Mouse (Mus musculus): Measurements from ENCODE around the gene Olfr1509.
"Not testable (repeated sequence)": the region's sequence is repeated elsewhere in the genome, so short reads cannot be mapped to it uniquely, and the experiment has no call there.

The Olfr1509 gene

GRCm38 (mm10) chr14:52442690-52443089 is at the start of gene Olfr1509:
Gene Olfr1509, plus strand, starts transcription at chr14:52442990.
- no peak for DNase-seq

DNA sequence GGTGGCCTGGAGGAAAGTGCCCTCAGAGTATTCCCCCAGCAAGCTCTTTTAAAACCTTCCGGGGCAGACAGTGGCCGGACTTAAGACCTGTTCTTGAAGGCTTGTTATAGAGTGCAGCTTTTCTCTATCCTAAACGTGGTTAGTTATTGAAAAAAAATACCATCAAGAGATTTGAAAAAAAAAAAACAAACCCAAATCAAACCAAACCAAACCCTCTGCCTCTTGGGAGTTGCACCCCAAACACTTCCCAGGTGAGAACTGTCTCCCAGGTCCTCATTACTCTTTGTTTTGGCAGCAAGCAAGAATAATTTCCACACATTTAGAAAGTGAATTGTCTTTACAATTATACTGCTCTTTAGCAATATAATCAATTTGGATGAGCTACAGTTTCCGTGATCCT is 45.5 kb upstream of the Olfr1509 start, which contains the start of gene Olfr1511:
Gene Olfr1511, minus strand, starts transcription at position 101 of the 400 bp plus-strand sequence.
- no peak for DNase-seq

GRCm38 (mm10) chr14:52410142-52410919 is 32.5 kb upstream of the Olfr1509 start:
- not testable (repeated sequence) for DNase-seq

DNA sequence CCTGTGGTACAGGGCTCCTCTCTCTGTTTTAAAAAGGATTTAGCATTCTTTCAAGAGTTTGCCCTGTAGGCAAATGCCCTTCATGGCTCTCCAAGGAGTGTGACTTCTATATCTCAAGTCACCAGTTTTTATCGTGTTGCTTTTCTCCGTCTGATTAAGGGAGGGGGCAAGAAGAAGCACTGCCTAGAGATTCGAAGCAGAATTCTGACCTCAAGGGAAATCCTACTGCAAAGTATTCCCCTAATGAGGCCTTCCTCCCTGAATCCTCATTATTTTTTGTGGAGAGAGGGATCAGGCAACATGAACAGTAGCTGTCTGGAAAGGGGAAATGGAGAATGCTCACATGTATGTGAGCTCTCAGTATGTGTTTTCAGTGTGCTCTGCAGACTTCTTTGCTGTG is 28.5 kb upstream of the Olfr1509 start, which contains the start of gene Olfr1510:
Gene Olfr1510, minus strand, starts transcription at position 101 of the 400 bp plus-strand sequence.
- no peak for DNase-seq

GRCm38 (mm10) chr14:52427686-52428085 is 15.1 kb upstream of the Olfr1509 start:
- DNase-seq: no peak

- no peak for DNase-seq
These were observed 8.3 kb downstream of the Olfr1509 start for GRCm38 (mm10) chr14:52451138-52451537.

- no peak for DNase-seq
These were observed 19.1 kb downstream of the Olfr1509 start for GRCm38 (mm10) chr14:52461928-52462327.

GRCm38 (mm10) chr14:52465738-52466137 is 22.9 kb downstream of the Olfr1509 start:
- DNase-seq: no peak

GRCm38 (mm10) chr14:52467395-52467794 is 24.6 kb downstream of the Olfr1509 start, which contains the start of gene Olfr1508:
Gene Olfr1508, minus strand, starts transcription at chr14:52467495.
- DNase-seq: no peak

- DNase-seq: no peak
These were observed 52.7 kb downstream of the Olfr1509 start, which contains the start of gene Olfr1507 for GRCm38 (mm10) chr14:52495516-52495915. Gene Olfr1507, minus strand, starts transcription at chr14:52495749.

All from right cerebral cortex, postnatal 25 days (tissue).